Mouse (Mus musculus) heart, postnatal 0 days (tissue): Measurements from ENCODE around the gene Haghl. TPM values are rescaled to one million over a fixed set of nuclear protein-coding genes. Genes with fewer than 3 reads are reported as not detected.

Source experiments
- ATAC-seq: fragments of 200-750 bp; cut with Nextera tagmentation; 2 replicates; pipeline ENCODE4 v1.8.0; 2017; ENCODE audit warnings: low read depth, moderate number of reproducible peaks, moderate library complexity; ENCODE audit not compliant: insufficient read depth
- DNase-seq: peaks from one replicate; pipeline ENCODE4 v3.0.0-alpha.2; 2016; ENCODE audit warnings: low spot score
- H3K27ac ChIP-seq: fragments of 300-500 bp; sonication (generic); 2 replicates; pipeline ENCODE4 v1.5.1; 2014; ENCODE audit warnings: low read depth, mild to moderate bottlenecking
- H3K27me3 ChIP-seq: fragments of 300-500 bp; sonication (generic); 2 replicates; pipeline ENCODE4 v1.6.1; 2014; ENCODE audit warnings: low read length, mixed read lengths; ENCODE audit not compliant: control insufficient read depth, insufficient read depth
- H3K36me3 ChIP-seq: fragments of 300-500 bp; sonication (generic); replicated peaks from 2 replicates; pipeline ENCODE4 v1.6.1; 2014; ENCODE audit warnings: low read length, mixed read lengths; ENCODE audit not compliant: control insufficient read depth, insufficient read depth
- H3K4me1 ChIP-seq: fragments of 300-500 bp; sonication (generic); 2 replicates; pipeline ENCODE4 v1.6.1; 2014; ENCODE audit warnings: antibody characterized with exemption; ENCODE audit not compliant: control insufficient read depth, insufficient read depth
- H3K4me2 ChIP-seq: fragments of 300-500 bp; sonication (generic); 2 replicates; pipeline ENCODE4 v1.6.1; 2014; ENCODE audit warnings: low read depth, mild to moderate bottlenecking, low read length, moderate library complexity
- H3K4me3 ChIP-seq: fragments of 300-500 bp; sonication (generic); 2 replicates; pipeline ENCODE4 v1.5.1; 2014; ENCODE audit warnings: low read depth, low read length
- H3K9ac ChIP-seq: fragments of 300-500 bp; sonication (generic); replicated peaks from 2 replicates; pipeline ENCODE4 v1.6.1; 2014; ENCODE audit warnings: low read depth, low read length, mixed read lengths
- H3K9me3 ChIP-seq: fragments of 300-500 bp; sonication (generic); replicated peaks from 2 replicates; pipeline ENCODE4 v1.6.1; 2016; ENCODE audit warnings: low read length; ENCODE audit not compliant: control insufficient read depth
- CTCF ChIP-seq: IDR thresholded peaks from 2 replicates; pipeline ENCODE4 v1.5.1; 2016; ENCODE audit warnings: antibody characterized with exemption, control low read depth, low read depth
- EP300 ChIP-seq: IDR thresholded peaks from 2 replicates; pipeline ENCODE4 v1.6.1; 2016; ENCODE audit warnings: antibody characterized with exemption, low read depth
- WGBS: fragments of 180-500 bp; shearing (Covaris S2); extraction: QIAGEN DNeasy Blood & Tissue Kit; methylation state at CpG from one replicate; pipeline ENCODE4 v1.1.7; 2014; 5-methylcytosine and 5-hydroxymethylcytosine counted together
- microRNA-seq: library from miRNA; unstranded; fragments of <30 nt; microRNA quantifications from one replicate; pipeline ENCODE4, GENCODE M21; 2016
- polyA plus RNA-seq: library from polyadenylated mRNA; unstranded; fragments of >200 nt; fragmentation: Nextera tagmentation; extraction: Ambion mirVana; gene quantifications from 2 replicates; pipeline ENCODE4 v1.2.1, GENCODE M21; 2015
- total RNA-seq: library from RNA; depleted of rRNA; stranded (reverse); fragments of >200 nt; gene quantifications from 2 replicates; pipeline ENCODE4 v1.2.3, GENCODE M21; 2014; ENCODE audit warnings: low replicate concordance; rRNA removed

Haghl gene
- total and polyA plus RNA-seq, 2 experiments from 2014 or later, result 47.7 to 50.3 TPM

DNA sequence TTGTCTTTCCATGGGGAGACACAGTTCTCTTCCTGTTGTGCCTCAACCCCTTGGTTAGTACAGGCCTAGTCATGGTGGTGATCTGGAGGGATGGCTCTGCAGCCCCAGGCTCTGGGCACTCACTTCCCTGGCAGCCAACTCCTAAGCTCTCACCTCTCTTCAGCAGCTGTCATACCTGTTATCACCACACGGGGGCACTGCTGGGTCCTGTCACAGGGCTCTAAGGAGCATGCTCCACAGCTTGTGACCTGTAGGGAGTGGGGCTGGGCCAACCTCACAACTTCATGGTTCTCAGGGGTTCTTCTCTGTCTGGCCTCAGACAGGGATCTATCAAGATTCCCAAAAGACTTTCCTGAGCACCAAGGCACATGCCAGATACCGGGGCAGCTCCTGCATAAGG lies 53.4 kb downstream of the Haghl start:
- no peaks in the 10 kb centered on the region for H3K9me3 ChIP-seq
- no peak overlapping the region for H3K27ac ChIP-seq
- H3K4me1 ChIP-seq, result peaks cover 8% of the 10 kb centered on the region
- 18% methylated on average over 2 of the region's 2 CpGs for WGBS
- TF ChIP-seq EP300 (no peak), CTCF (peak; percentile 95)
- H3K4me3 ChIP-seq, result no peak overlapping the region
- no peaks in the 10 kb centered on the region for H3K36me3 ChIP-seq
- H3K4me2 ChIP-seq, result no peak overlapping the region
- H3K27me3 ChIP-seq, result no peaks in the 10 kb centered on the region
- DNase-seq (peak; percentile 50), ATAC-seq (no peak)
- no peak overlapping the region for H3K9ac ChIP-seq

Small RNA genes within 50 kb of the gene (microRNA-seq; reads per million reads assigned to microRNA genes)
- gene Gm25083 (not detected), gene Mir3082 (0.89 reads per million), gene Mir6966 (0.71 reads per million)

Other genes with a start within 250 kb of the Haghl start
- not detected in 2 replicates for gene Sox8, start 215.0 kb downstream of the Haghl start, total RNA-seq
- 0.11 and 0.37 TPM in 2 replicates for gene Sox8, start 215.0 kb downstream of the Haghl start, polyA plus RNA-seq
- gene Lmf1, start 206.6 kb downstream of the Haghl start, total RNA-seq, result 44.9 and 52.8 TPM in 2 replicates
- 30.6 and 34.3 TPM in 2 replicates for gene Lmf1, start 206.6 kb downstream of the Haghl start, polyA plus RNA-seq
- gene Gng13, start 68.5 kb downstream of the Haghl start, total RNA-seq, result not detected in 2 replicates
- gene Gng13, start 68.5 kb downstream of the Haghl start, polyA plus RNA-seq, result 3.2 and 6.6 TPM in 2 replicates
- gene Chtf18, start 58.3 kb downstream of the Haghl start, total RNA-seq, result 9.1 and 10.8 TPM in 2 replicates
- 3.9 and 4.1 TPM in 2 replicates for gene Chtf18, start 58.3 kb downstream of the Haghl start, polyA plus RNA-seq
- gene Rpusd1, start 58.0 kb downstream of the Haghl start, total RNA-seq, result 3.2 and 4.9 TPM in 2 replicates
- 9.3 and 9.5 TPM in 2 replicates for gene Rpusd1, start 58.0 kb downstream of the Haghl start, polyA plus RNA-seq
- not detected in 2 replicates for gene Mslnl, start 49.6 kb downstream of the Haghl start, total RNA-seq
- gene Mslnl, start 49.6 kb downstream of the Haghl start, polyA plus RNA-seq, result not detected in 2 replicates
- gene Msln, start 31.3 kb downstream of the Haghl start, total RNA-seq, result 45.4 and 83.3 TPM in 2 replicates
- 58.5 and 60.3 TPM in 2 replicates for gene Msln, start 31.3 kb downstream of the Haghl start, polyA plus RNA-seq
- gene Narfl, start 11.9 kb downstream of the Haghl start, total RNA-seq, result 36.8 and 86.7 TPM in 2 replicates
- gene Narfl, start 11.9 kb downstream of the Haghl start, polyA plus RNA-seq, result 45.1 and 47.7 TPM in 2 replicates
- gene Ccdc78, start 907 bp upstream of the Haghl start, total RNA-seq, result not detected in 2 replicates
- gene Ccdc78, start 907 bp upstream of the Haghl start, polyA plus RNA-seq, result 0.12 and 0.55 TPM in 2 replicates
- 32.0 and 32.5 TPM in 2 replicates for gene Fam173a, start 7.2 kb upstream of the Haghl start, total RNA-seq
- gene Fam173a, start 7.2 kb upstream of the Haghl start, polyA plus RNA-seq, result 55.6 and 63.1 TPM in 2 replicates
- not detected in 2 replicates for gene AC134908.4, start 10.0 kb upstream of the Haghl start, total RNA-seq
- gene AC134908.4, start 10.0 kb upstream of the Haghl start, polyA plus RNA-seq, result 0.66 TPM in 1 of 2 replicates, not detected in the other
- 38.5 and 75.3 TPM in 2 replicates for gene Metrn, start 11.5 kb upstream of the Haghl start, total RNA-seq
- 18.2 and 21.0 TPM in 2 replicates for gene Metrn, start 11.5 kb upstream of the Haghl start, polyA plus RNA-seq
- 2.1 TPM in 1 of 2 replicates, not detected in the other for gene Fbxl16, start 23.4 kb upstream of the Haghl start, total RNA-seq
- gene Fbxl16, start 23.4 kb upstream of the Haghl start, polyA plus RNA-seq, result 0.25 and 0.48 TPM in 2 replicates
- gene Wdr24, start 38.0 kb upstream of the Haghl start, total RNA-seq, result 13.3 and 20.8 TPM in 2 replicates
- gene Wdr24, start 38.0 kb upstream of the Haghl start, polyA plus RNA-seq, result 9.6 and 10.5 TPM in 2 replicates
- 32.2 and 34.6 TPM in 2 replicates for gene Jmjd8, start 43.2 kb upstream of the Haghl start, total RNA-seq
- 26.1 and 26.2 TPM in 2 replicates for gene Jmjd8, start 43.2 kb upstream of the Haghl start, polyA plus RNA-seq
- 115 and 154 TPM in 2 replicates for gene Stub1, start 47.7 kb upstream of the Haghl start, total RNA-seq
- gene Stub1, start 47.7 kb upstream of the Haghl start, polyA plus RNA-seq, result 212 and 219 TPM in 2 replicates
- gene Rhbdl1, start 51.6 kb upstream of the Haghl start, total RNA-seq, result 1.7 and 2.3 TPM in 2 replicates
- 1.7 and 2.2 TPM in 2 replicates for gene Rhbdl1, start 51.6 kb upstream of the Haghl start, polyA plus RNA-seq
- gene Gm20683, start 56.1 kb upstream of the Haghl start, total RNA-seq, result 3.8 TPM in 1 of 2 replicates, not detected in the other
- gene Gm20683, start 56.1 kb upstream of the Haghl start, polyA plus RNA-seq, result 1.5 and 1.8 TPM in 2 replicates
- 88.2 and 116 TPM in 2 replicates for gene Rhot2, start 59.2 kb upstream of the Haghl start, total RNA-seq
- 27.1 and 27.5 TPM in 2 replicates for gene Rhot2, start 59.2 kb upstream of the Haghl start, polyA plus RNA-seq
- 19.3 and 36.7 TPM in 2 replicates for gene Wdr90, start 75.8 kb upstream of the Haghl start, total RNA-seq
- 3.1 and 4.2 TPM in 2 replicates for gene Wdr90, start 75.8 kb upstream of the Haghl start, polyA plus RNA-seq
- gene Mcrip2, start 83.1 kb upstream of the Haghl start, total RNA-seq, result 202 and 225 TPM in 2 replicates
- 346 and 357 TPM in 2 replicates for gene Mcrip2, start 83.1 kb upstream of the Haghl start, polyA plus RNA-seq
- gene Mettl26, start 89.4 kb upstream of the Haghl start, total RNA-seq, result 23.1 and 28.1 TPM in 2 replicates
- gene Mettl26, start 89.4 kb upstream of the Haghl start, polyA plus RNA-seq, result 27.8 and 28.0 TPM in 2 replicates
- not detected in 2 replicates for gene Wfikkn1, start 95.2 kb upstream of the Haghl start, total RNA-seq
- 0.07 and 0.11 TPM in 2 replicates for gene Wfikkn1, start 95.2 kb upstream of the Haghl start, polyA plus RNA-seq
- 11.4 and 22.5 TPM in 2 replicates for gene Rab40c, start 134.1 kb upstream of the Haghl start, total RNA-seq
- gene Rab40c, start 134.1 kb upstream of the Haghl start, polyA plus RNA-seq, result 10.3 and 10.4 TPM in 2 replicates
- 67.9 and 88.0 TPM in 2 replicates for gene Pigq, start 159.3 kb upstream of the Haghl start, total RNA-seq
- 46.4 and 47.2 TPM in 2 replicates for gene Pigq, start 159.3 kb upstream of the Haghl start, polyA plus RNA-seq
- not detected in 2 replicates for gene Nhlrc4, start 159.3 kb upstream of the Haghl start, total RNA-seq
- 0.19 TPM in 1 of 2 replicates, not detected in the other for gene Nhlrc4, start 159.3 kb upstream of the Haghl start, polyA plus RNA-seq
- gene A930017K11Rik, start 166.9 kb upstream of the Haghl start, total RNA-seq, result not detected in 2 replicates
- gene A930017K11Rik, start 166.9 kb upstream of the Haghl start, polyA plus RNA-seq, result not detected in 2 replicates
- 6.0 and 8.7 TPM in 2 replicates for gene Capn15, start 200.1 kb upstream of the Haghl start, total RNA-seq
- gene Capn15, start 200.1 kb upstream of the Haghl start, polyA plus RNA-seq, result 7.0 and 7.4 TPM in 2 replicates